Mouse (Mus musculus) macrophage (primary cell): Measurements from ENCODE around the gene Slc25a41. TPM values are rescaled to one million over a fixed set of nuclear protein-coding genes. Genes with fewer than 3 reads are reported as not detected.

Experiments used
- H3K27ac ChIP-seq: fragments of 350-480 bp; formaldehyde crosslinking; 2 replicates; pipeline ENCODE4 v1.9.0; 2021
- H3K36me3 ChIP-seq: fragments of 350-480 bp; formaldehyde crosslinking; 2 replicates; pipeline ENCODE4 v1.9.0; 2021; ENCODE audit errors: inconsistent target
- H3K4me3 ChIP-seq: fragments of 350-480 bp; formaldehyde crosslinking; 2 replicates; pipeline ENCODE4 v1.9.0; 2021; ENCODE audit errors: inconsistent target
- H3K79me2 ChIP-seq: fragments of 350-480 bp; formaldehyde crosslinking; 2 replicates; pipeline ENCODE4 v1.9.0; 2021; ENCODE audit errors: inconsistent target
- WGBS: methylation state at CpG from one replicate; pipeline ENCODE4 v1.1.7; 2026; ENCODE audit warnings: inconsistent platforms; ENCODE audit not compliant: missing documents; 5-methylcytosine and 5-hydroxymethylcytosine counted together
- polyA plus RNA-seq: library from polyadenylated mRNA; stranded (reverse); fragments of 250-400 nt; gene quantifications from 3 replicates; pipeline ENCODE4 v1.2.4, GENCODE M21; 2018; ENCODE audit warnings: inconsistent platforms

Gene Slc25a41
- polyA plus RNA-seq, 1 experiment from 2014 or later = not detected

GRCm38 (mm10) chr17:57020960-57021359 lies 20.5 kb downstream of the Slc25a41 start:
- Histone ChIP-seq H3K79me2 (peaks cover 3% of the 10 kb centered on the region; the same call in 1 of the 2 replicates), H3K36me3 (peaks cover 47% of the 10 kb centered on the region), H3K27ac (no peak overlapping the region), H3K4me3 (no peak overlapping the region)
- WGBS = 92% methylated on average over 5 of the region's 5 CpGs

- H3K36me3 ChIP-seq = peaks cover 35% of the 10 kb centered on the region
- H3K79me2 ChIP-seq = no peaks in the 10 kb centered on the region; the same call in 1 of the 2 replicates
- H3K4me3 ChIP-seq = no peak overlapping the region
- H3K27ac ChIP-seq = no peak overlapping the region
- 93% methylated on average over 2 of the region's 2 CpGs for WGBS
Observed at GRCm38 (mm10) chr17:57019693-57020092, 21.8 kb downstream of the Slc25a41 start.

GRCm38 (mm10) chr17:57012245-57012795 lies 29.1 kb downstream of the Slc25a41 start:
- H3K79me2 ChIP-seq = peaks cover 20% of the 10 kb centered on the region
- no peak overlapping the region for H3K27ac ChIP-seq
- WGBS = 86% methylated on average over 13 of the region's 13 CpGs
- H3K36me3 ChIP-seq = peaks cover 6% of the 10 kb centered on the region
- peak overlapping the region; percentile 100 for H3K4me3 ChIP-seq

GRCm38 (mm10) chr17:57011236-57012141 lies 30.0 kb downstream of the Slc25a41 start, which contains the start of the genes Gtf2f1 and Gm17949:
TSS of gene Gtf2f1 (minus strand) at chr17:57011288.
TSS of gene Gm17949 (plus strand) at chr17:57011469.
- 1% methylated on average over 51 of the region's 51 CpGs for WGBS
- Histone ChIP-seq H3K4me3 (peak within 1 kb of the TSS; percentile 100), H3K36me3 (peaks cover 14% of the 10 kb centered on the region)

GRCm38 (mm10) chr17:57010911-57011235 lies 30.6 kb downstream of the Slc25a41 start:
- WGBS = 4% methylated on average over 19 of the region's 19 CpGs
- H3K79me2 ChIP-seq = peaks cover 20% of the 10 kb centered on the region
- peak overlapping the region; percentile 73 for H3K27ac ChIP-seq
- H3K4me3 ChIP-seq = peak overlapping the region; percentile 100
- peaks cover 20% of the 10 kb centered on the region for H3K36me3 ChIP-seq

More at GRCm38 (mm10) chr17:57011236-57012141, 30.0 kb downstream of the Slc25a41 start, which contains the start of the genes Gtf2f1 and Gm17949:
- peak within 1 kb of the TSS; percentile 73 for H3K27ac ChIP-seq
- H3K79me2 ChIP-seq = peaks cover 20% of the 10 kb centered on the region

- Histone ChIP-seq H3K36me3 (peaks cover 52% of the 10 kb centered on the region), H3K4me3 (no peak overlapping the region)
- WGBS = 96% methylated on average over 13 of the region's 13 CpGs
Observed at GRCm38 (mm10) chr17:57007137-57007905, 34.1 kb downstream of the Slc25a41 start.

GRCm38 (mm10) chr17:57003994-57004393 lies 37.5 kb downstream of the Slc25a41 start:
- peaks cover under 1% of the 10 kb centered on the region; the same call in 1 of the 2 replicates for H3K79me2 ChIP-seq
- no peak overlapping the region for H3K4me3 ChIP-seq
- H3K36me3 ChIP-seq = peaks cover 52% of the 10 kb centered on the region
- 95% methylated on average over 6 of the region's 7 CpGs for WGBS
- H3K27ac ChIP-seq = no peak overlapping the region

More at GRCm38 (mm10) chr17:57007137-57007905, 34.1 kb downstream of the Slc25a41 start:
- H3K79me2 ChIP-seq = peaks cover 20% of the 10 kb centered on the region
- no peak overlapping the region for H3K27ac ChIP-seq

- WGBS = 75% methylated on average over 8 of the region's 8 CpGs
- H3K36me3 ChIP-seq = peaks cover 38% of the 10 kb centered on the region
Observed at GRCm38 (mm10) chr17:57001228-57001627, 40.2 kb downstream of the Slc25a41 start.

GRCm38 (mm10) chr17:56999968-57000609 lies 41.4 kb downstream of the Slc25a41 start, which contains the start of gene Pspn:
TSS of gene Pspn (minus strand) at chr17:57000018.
- WGBS = 95% methylated on average over 9 of the region's 9 CpGs
- Histone ChIP-seq H3K79me2 (no peaks in the 10 kb centered on the region), H3K27ac (no peak within 1 kb of the TSS), H3K36me3 (peaks cover 38% of the 10 kb centered on the region), H3K4me3 (no peak within 1 kb of the TSS)

More at GRCm38 (mm10) chr17:57001228-57001627, 40.2 kb downstream of the Slc25a41 start:
- H3K27ac ChIP-seq = no peak overlapping the region
- H3K79me2 ChIP-seq = no peaks in the 10 kb centered on the region
- H3K4me3 ChIP-seq = no peak overlapping the region

GRCm38 (mm10) chr17:56999414-56999813 lies 42.0 kb downstream of the Slc25a41 start:
- Histone ChIP-seq H3K79me2 (no peaks in the 10 kb centered on the region), H3K27ac (no peak overlapping the region), H3K4me3 (no peak overlapping the region), H3K36me3 (peaks cover 36% of the 10 kb centered on the region)
- 92% methylated on average over 9 of the region's 9 CpGs for WGBS

GRCm38 (mm10) chr17:56997029-56997667 lies 44.3 kb downstream of the Slc25a41 start, which contains the start of gene Alkbh7:
TSS of gene Alkbh7 (plus strand) at chr17:56997339.
- H3K27ac ChIP-seq = no peak within 1 kb of the TSS
- H3K36me3 ChIP-seq = peaks cover 38% of the 10 kb centered on the region; the same call in 1 of the 2 replicates
- WGBS = under 1% methylated on average over 38 of the region's 38 CpGs
- H3K79me2 ChIP-seq = no peaks in the 10 kb centered on the region
- H3K4me3 ChIP-seq = peak within 1 kb of the TSS; percentile 48

GRCm38 (mm10) chr17:56996506-56996905 lies 44.9 kb downstream of the Slc25a41 start:
- Histone ChIP-seq H3K4me3 (no peak overlapping the region), H3K27ac (no peak overlapping the region)

GRCm38 (mm10) chr17:56995046-56995445 lies 46.4 kb downstream of the Slc25a41 start:
- WGBS = 94% methylated on average over 8 of the region's 8 CpGs
- H3K27ac ChIP-seq = no peak overlapping the region
- H3K4me3 ChIP-seq = no peak overlapping the region
- peaks cover 17% of the 10 kb centered on the region for H3K79me2 ChIP-seq
- peaks cover 38% of the 10 kb centered on the region; the same call in 1 of the 2 replicates for H3K36me3 ChIP-seq

More at GRCm38 (mm10) chr17:56996506-56996905, 44.9 kb downstream of the Slc25a41 start:
- peaks cover 38% of the 10 kb centered on the region; the same call in 1 of the 2 replicates for H3K36me3 ChIP-seq
- peaks cover 4% of the 10 kb centered on the region; the same call in 1 of the 2 replicates for H3K79me2 ChIP-seq
- 74% methylated on average over 2 of the region's 2 CpGs for WGBS
